Mouse (Mus musculus) forebrain, embryonic 15.5 days (tissue): Measurements from ENCODE around the gene Dnaaf5. TPM values are rescaled to one million over a fixed set of nuclear protein-coding genes. Genes with fewer than 3 reads are reported as not detected.
A peak's percentile ranks its signal among the peaks of the same experiment; 100 is the strongest.

Experiments
- ATAC-seq: fragments of 200-750 bp; cut with Nextera tagmentation; replicated peaks from 2 replicates; pipeline ENCODE4 v1.8.0; 2017; ENCODE audit warnings: mild to moderate bottlenecking, moderate TSS enrichment, moderate library complexity
- H3K27ac ChIP-seq: fragments of 300-500 bp; sonication (generic); replicated peaks from 2 replicates; pipeline ENCODE4 v1.5.1; 2015; ENCODE audit warnings: mild to moderate bottlenecking, inconsistent platforms
- H3K27me3 ChIP-seq: fragments of 300-500 bp; sonication (generic); 2 replicates; pipeline ENCODE4 v1.6.1; 2015; ENCODE audit warnings: inconsistent platforms
- H3K36me3 ChIP-seq: fragments of 300-500 bp; sonication (generic); 2 replicates; pipeline ENCODE4 v1.6.1; 2015; ENCODE audit warnings: mild to moderate bottlenecking, inconsistent platforms
- H3K4me1 ChIP-seq: fragments of 300-500 bp; sonication (generic); 2 replicates; pipeline ENCODE4 v1.6.1; 2015; ENCODE audit warnings: inconsistent platforms
- H3K4me2 ChIP-seq: fragments of 300-500 bp; sonication (generic); replicated peaks from 2 replicates; pipeline ENCODE4 v1.6.1; 2015; ENCODE audit warnings: mild to moderate bottlenecking, inconsistent platforms
- H3K4me3 ChIP-seq: fragments of 300-500 bp; sonication (generic); 2 replicates; pipeline ENCODE4 v1.5.1; 2015; ENCODE audit warnings: mild to moderate bottlenecking, inconsistent platforms
- H3K9ac ChIP-seq: fragments of 300-500 bp; sonication (generic); replicated peaks from 2 replicates; pipeline ENCODE4 v1.6.1; 2015; ENCODE audit warnings: mild to moderate bottlenecking, inconsistent platforms
- H3K9me3 ChIP-seq: fragments of 300-500 bp; sonication (generic); 2 replicates; pipeline ENCODE4 v1.6.1; 2016; ENCODE audit warnings: inconsistent platforms
- WGBS: fragments of 180-500 bp; shearing (Covaris S2); methylation state at CpG from one replicate; pipeline ENCODE4 v1.1.7; 2015; ENCODE audit warnings: mixed read lengths; 5-methylcytosine and 5-hydroxymethylcytosine counted together
- polyA plus RNA-seq: library from polyadenylated mRNA; unstranded; fragments of >200 nt; fragmentation: Nextera tagmentation; extraction: Ambion mirVana; gene quantifications from 2 replicates; pipeline ENCODE4 v1.2.1, GENCODE M21; 2015

The Dnaaf5 gene
- polyA plus RNA-seq, 1 experiment from 2014 or later = 3.2 TPM

DNA sequence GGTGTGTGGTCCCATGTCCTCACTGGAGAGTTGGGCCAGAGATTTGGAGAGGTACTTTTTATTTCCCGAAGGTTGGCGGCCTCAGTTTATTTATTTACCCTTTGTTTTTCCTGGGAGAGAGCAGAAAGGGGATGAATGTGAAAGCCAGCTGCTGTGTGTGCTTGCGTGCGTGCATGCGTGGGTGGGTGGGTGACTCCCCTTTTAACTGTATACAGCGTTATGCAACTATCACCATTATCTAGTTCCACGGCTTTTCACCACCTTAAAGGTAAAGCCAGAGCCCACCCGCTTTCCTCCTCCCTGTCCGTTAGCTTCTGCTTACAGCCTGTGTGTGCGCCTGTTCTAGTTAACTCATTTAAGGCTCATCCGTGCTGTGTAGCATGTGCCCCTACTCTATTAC, 52.1 kb downstream of the Dnaaf5 start:
- H3K4me1 ChIP-seq = peaks cover 32% of the 10 kb centered on the region
- no peak for ATAC-seq
- no peak overlapping the region for H3K27ac ChIP-seq
- H3K27me3 ChIP-seq = no peaks in the 10 kb centered on the region
- no peaks in the 10 kb centered on the region for H3K9me3 ChIP-seq
- 66% methylated on average over 11 of the region's 11 CpGs for WGBS
- peak overlapping the region; percentile 94 for H3K4me2 ChIP-seq
- H3K4me3 ChIP-seq = peak overlapping the region; percentile 72
- peak overlapping the region; percentile 76 for H3K9ac ChIP-seq
- no peaks in the 10 kb centered on the region for H3K36me3 ChIP-seq

GRCm38 (mm10) chr5:139203312-139203711, 53.3 kb downstream of the Dnaaf5 start:
- Histone ChIP-seq H3K4me3 (no peak overlapping the region), H3K9me3 (no peaks in the 10 kb centered on the region), H3K4me1 (peaks cover 32% of the 10 kb centered on the region), H3K27ac (no peak overlapping the region), H3K36me3 (no peaks in the 10 kb centered on the region), H3K27me3 (no peaks in the 10 kb centered on the region), H3K9ac (no peak overlapping the region), H3K4me2 (no peak overlapping the region)
- 90% methylated on average over 5 of the region's 5 CpGs for WGBS
- ATAC-seq = no peak

DNA sequence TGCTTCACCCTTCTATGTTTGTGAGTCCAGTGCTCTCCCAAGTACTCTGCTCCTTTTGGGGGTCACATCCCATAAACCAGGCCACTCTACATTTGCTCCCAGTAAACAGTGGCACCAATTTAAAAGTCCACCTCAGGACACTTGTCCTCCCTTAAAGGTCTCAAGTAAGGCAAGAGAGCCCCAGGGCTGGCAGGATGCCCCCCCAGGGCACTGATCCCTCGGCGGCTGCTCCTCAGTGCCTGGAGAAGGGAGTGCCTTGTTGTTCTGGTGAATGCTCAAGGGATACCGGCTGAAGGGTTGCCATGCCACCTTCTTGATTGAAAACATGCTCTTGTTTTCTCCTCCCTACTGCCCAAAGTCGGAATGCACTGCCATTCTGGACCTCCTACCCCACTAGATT, 56.1 kb downstream of the Dnaaf5 start:
- Histone ChIP-seq H3K9me3 (no peaks in the 10 kb centered on the region), H3K4me2 (no peak overlapping the region), H3K4me1 (peaks cover 26% of the 10 kb centered on the region), H3K27ac (no peak overlapping the region), H3K36me3 (no peaks in the 10 kb centered on the region), H3K4me3 (no peak overlapping the region), H3K9ac (no peak overlapping the region), H3K27me3 (no peaks in the 10 kb centered on the region)
- no peak for ATAC-seq
- 66% methylated on average over 4 of the region's 4 CpGs for WGBS

GRCm38 (mm10) chr5:139206525-139206924, 56.5 kb downstream of the Dnaaf5 start:
- Histone ChIP-seq H3K27me3 (no peaks in the 10 kb centered on the region), H3K4me3 (no peak overlapping the region), H3K9ac (no peak overlapping the region), H3K4me2 (no peak overlapping the region), H3K9me3 (no peaks in the 10 kb centered on the region), H3K27ac (no peak overlapping the region), H3K36me3 (no peaks in the 10 kb centered on the region), H3K4me1 (peaks cover 22% of the 10 kb centered on the region)
- 80% methylated on average over 7 of the region's 7 CpGs for WGBS
- ATAC-seq = no peak

GRCm38 (mm10) chr5:139208183-139208582, 58.2 kb downstream of the Dnaaf5 start:
- Histone ChIP-seq H3K4me1 (peaks cover 10% of the 10 kb centered on the region), H3K4me3 (no peak overlapping the region), H3K4me2 (no peak overlapping the region), H3K9me3 (no peaks in the 10 kb centered on the region), H3K9ac (no peak overlapping the region), H3K27ac (no peak overlapping the region), H3K27me3 (no peaks in the 10 kb centered on the region), H3K36me3 (no peaks in the 10 kb centered on the region; the same call in 1 of the 2 replicates)
- no peak for ATAC-seq

GRCm38 (mm10) chr5:139208871-139209684, 59.1 kb downstream of the Dnaaf5 start:
- H3K27ac ChIP-seq = no peak overlapping the region
- no peaks in the 10 kb centered on the region for H3K9me3 ChIP-seq
- H3K27me3 ChIP-seq = no peaks in the 10 kb centered on the region
- H3K9ac ChIP-seq = no peak overlapping the region
- H3K4me1 ChIP-seq = 0 out of 2 replicates have a peak, but pooled peaks cover 3% of the 10 kb centered on the region
- H3K4me2 ChIP-seq = no peak overlapping the region
- 88% methylated on average over 10 of the region's 10 CpGs for WGBS
- no peak for ATAC-seq
- H3K36me3 ChIP-seq = no peaks in the 10 kb centered on the region; the same call in 1 of the 2 replicates
- H3K4me3 ChIP-seq = no peak overlapping the region

DNA sequence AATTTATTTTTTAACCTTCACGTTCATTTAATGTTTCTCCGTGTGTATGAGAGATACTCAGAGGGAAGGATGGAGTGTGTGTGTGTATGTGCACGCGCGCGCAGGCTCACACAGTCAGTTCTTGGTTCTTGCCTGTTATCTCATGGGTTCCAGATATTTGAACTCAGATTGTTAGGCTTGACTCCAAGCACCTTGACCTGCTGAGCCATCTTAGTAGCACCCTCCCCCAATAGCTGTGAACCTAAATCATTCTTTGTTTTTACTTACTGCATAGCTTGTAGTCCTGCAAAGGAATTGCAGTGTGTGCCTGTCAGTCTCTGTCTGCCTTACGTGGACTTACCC, 59.6 kb downstream of the Dnaaf5 start:
- H3K27me3 ChIP-seq = no peaks in the 10 kb centered on the region
- no peak overlapping the region for H3K4me2 ChIP-seq
- ATAC-seq = no peak
- H3K4me3 ChIP-seq = no peak overlapping the region
- H3K9me3 ChIP-seq = no peaks in the 10 kb centered on the region
- H3K4me1 ChIP-seq = no peaks in the 10 kb centered on the region
- WGBS = 96% methylated on average over 7 of the region's 7 CpGs
- no peaks in the 10 kb centered on the region; the same call in 1 of the 2 replicates for H3K36me3 ChIP-seq
- H3K27ac ChIP-seq = no peak overlapping the region
- no peak overlapping the region for H3K9ac ChIP-seq

DNA sequence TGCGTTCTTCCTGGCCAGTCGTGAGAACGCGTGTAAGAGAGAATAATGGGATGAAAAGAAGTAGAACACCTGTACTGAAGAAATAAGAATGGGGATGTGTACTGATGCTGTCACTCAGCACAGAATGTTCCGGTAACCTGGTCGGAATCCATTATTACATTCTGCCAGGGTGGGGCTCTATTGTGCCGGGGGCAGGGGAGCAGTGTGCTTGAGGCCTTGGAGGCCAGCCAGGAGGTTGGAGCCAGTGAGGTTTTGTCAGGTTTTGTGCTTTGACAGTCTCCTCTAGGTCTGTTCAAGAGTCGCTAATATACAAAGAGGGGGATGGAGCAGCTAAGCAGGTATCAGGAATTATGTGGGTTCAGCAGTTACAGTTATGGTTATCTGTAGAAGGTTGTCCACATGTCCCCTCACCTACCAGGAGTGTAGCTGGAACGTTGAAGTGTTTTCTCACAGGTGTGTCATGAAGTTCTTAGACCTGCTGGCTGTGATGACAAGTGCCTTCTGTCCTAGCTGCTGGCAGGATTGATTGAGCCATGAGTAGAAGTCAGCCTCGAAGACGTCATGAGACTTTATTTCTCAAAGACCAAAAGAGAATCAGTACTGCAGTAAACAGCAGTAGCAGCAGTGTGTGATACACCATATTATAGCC, 61.8 kb downstream of the Dnaaf5 start:
- H3K9ac ChIP-seq = no peak overlapping the region
- WGBS = 78% methylated on average over 11 of the region's 11 CpGs
- H3K27ac ChIP-seq = no peak overlapping the region
- H3K4me2 ChIP-seq = no peak overlapping the region
- no peaks in the 10 kb centered on the region for H3K4me1 ChIP-seq
- no peaks in the 10 kb centered on the region for H3K27me3 ChIP-seq
- H3K4me3 ChIP-seq = no peak overlapping the region
- no peak for ATAC-seq
- H3K9me3 ChIP-seq = no peaks in the 10 kb centered on the region
- peaks cover 18% of the 10 kb centered on the region for H3K36me3 ChIP-seq

- no peaks in the 10 kb centered on the region for H3K27me3 ChIP-seq
- no peak overlapping the region for H3K4me2 ChIP-seq
- H3K27ac ChIP-seq = no peak overlapping the region
- no peaks in the 10 kb centered on the region for H3K9me3 ChIP-seq
- no peak overlapping the region for H3K9ac ChIP-seq
- H3K4me3 ChIP-seq = no peak overlapping the region
- H3K4me1 ChIP-seq = no peaks in the 10 kb centered on the region
- ATAC-seq = no peak
- H3K36me3 ChIP-seq = peaks cover 22% of the 10 kb centered on the region
These were observed 64.3 kb downstream of the Dnaaf5 start for GRCm38 (mm10) chr5:139214298-139214697.

GRCm38 (mm10) chr5:139215184-139215583, 65.2 kb downstream of the Dnaaf5 start:
- Histone ChIP-seq H3K36me3 (peaks cover 22% of the 10 kb centered on the region), H3K4me3 (no peak overlapping the region), H3K27me3 (no peaks in the 10 kb centered on the region), H3K4me2 (no peak overlapping the region), H3K27ac (no peak overlapping the region), H3K4me1 (no peaks in the 10 kb centered on the region), H3K9ac (no peak overlapping the region), H3K9me3 (no peaks in the 10 kb centered on the region)
- ATAC-seq = no peak
- WGBS = 94% methylated on average over 5 of the region's 5 CpGs

- Histone ChIP-seq H3K4me2 (no peak overlapping the region), H3K27ac (no peak overlapping the region), H3K4me1 (no peaks in the 10 kb centered on the region), H3K36me3 (peaks cover 23% of the 10 kb centered on the region), H3K4me3 (no peak overlapping the region), H3K27me3 (no peaks in the 10 kb centered on the region), H3K9me3 (no peaks in the 10 kb centered on the region), H3K9ac (no peak overlapping the region)
- ATAC-seq = no peak
- 95% methylated on average over 2 of the region's 2 CpGs for WGBS
These were observed 66.1 kb downstream of the Dnaaf5 start for GRCm38 (mm10) chr5:139216121-139216520.

GRCm38 (mm10) chr5:139216774-139217173, 66.8 kb downstream of the Dnaaf5 start:
- no peak overlapping the region for H3K4me3 ChIP-seq
- H3K9me3 ChIP-seq = no peaks in the 10 kb centered on the region
- H3K36me3 ChIP-seq = peaks cover 29% of the 10 kb centered on the region
- 84% methylated on average over 3 of the region's 3 CpGs for WGBS
- H3K4me1 ChIP-seq = no peaks in the 10 kb centered on the region
- no peak for ATAC-seq
- no peak overlapping the region for H3K4me2 ChIP-seq
- H3K27ac ChIP-seq = no peak overlapping the region
- H3K9ac ChIP-seq = no peak overlapping the region
- no peaks in the 10 kb centered on the region for H3K27me3 ChIP-seq
